Mouse (Mus musculus) Patski (cell line): ENCODE measurements around the gene Timm50. TPM values are rescaled to one million over a fixed set of nuclear protein-coding genes. Genes with fewer than 3 reads are reported as not detected.
A peak's percentile ranks its signal among the peaks of the same experiment; 100 is the strongest.

Experiments
- ATAC-seq: fragments of 100-300 bp; one replicate; pipeline ENCODE4 v1.8.0; 2021
- CTCF ChIA-PET: fragments of 350-600 bp; sonication (Branson Sonifier 250); formaldehyde crosslinking; loops from one replicate; lab custom pipeline; 2022; ENCODE audit warnings: inconsistent platforms; lab: Charles Lee
- POLR2A ChIA-PET: fragments of 350-600 bp; sonication (Branson Sonifier 250); formaldehyde crosslinking; loops from one replicate; lab custom pipeline; 2022; ENCODE audit warnings: antibody characterized with exemption, inconsistent platforms; lab: Charles Lee
- DNase-seq: peaks from one replicate; pipeline ENCODE4 v3.0.0-alpha.2; 2011; ENCODE audit warnings: low read depth, low spot score
- H3K27me3 ChIP-seq: fragments of 371-371 bp; one replicate; pipeline ENCODE4 v1.5.1; 2021
- CTCF ChIP-seq: fragments of 100-300 bp; IDR thresholded peaks from one replicate; pipeline ENCODE4 v1.5.1; 2021
- in situ Hi-C: fragments of 300-500 bp; cut with MboI; formaldehyde crosslinking; loops from 3 replicates; pipeline ENCODE4 v1.11.1; 2018; ENCODE audit warnings: low pct_unique_long_range_greater_than_20kb, mixed read lengths
- polyA plus RNA-seq: library from polyadenylated mRNA; unstranded; gene quantifications from one replicate; pipeline ENCODE4 v1.2.3, GENCODE M21; 2021

Timm50 gene
- polyA plus RNA-seq, 1 experiment from 2014 or later, result 61.7 TPM

DNA sequence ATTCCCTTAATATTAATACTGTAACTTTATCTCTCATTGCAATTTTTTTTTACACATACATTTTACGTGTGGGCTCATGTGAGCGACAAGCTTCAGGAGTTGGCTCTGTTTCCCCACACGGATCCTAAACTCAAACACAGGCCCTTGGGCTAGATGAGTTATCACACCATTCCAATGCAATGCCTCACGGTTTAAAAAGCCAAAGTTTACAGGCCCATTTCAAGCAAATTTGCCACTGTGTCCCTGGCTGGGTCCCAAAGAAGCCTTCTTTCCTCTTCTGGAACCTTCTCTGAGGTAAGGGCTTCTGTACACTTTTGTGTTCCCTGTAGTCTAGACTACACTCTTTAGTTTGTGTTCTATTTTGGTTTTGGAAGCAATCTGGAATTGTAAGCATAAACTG, 22.7 kb upstream of the Timm50 start:
- ATAC-seq (no peak), DNase-seq (no peak)
- TF ChIP-seq CTCF, result no peak
- in situ Hi-C loops, result no loop called here
- POLR2A ChIA-PET, result no interaction called here
- CTCF ChIA-PET, result interaction anchor here (1.6 to 1.7 kb wide), 2 partner anchors 8 to 10 kb away, joined by 6 to 7 read pairs; no protein-coding TSS in a partner anchor
- H3K27me3 ChIP-seq, result no peaks in the 10 kb centered on the region

DNA sequence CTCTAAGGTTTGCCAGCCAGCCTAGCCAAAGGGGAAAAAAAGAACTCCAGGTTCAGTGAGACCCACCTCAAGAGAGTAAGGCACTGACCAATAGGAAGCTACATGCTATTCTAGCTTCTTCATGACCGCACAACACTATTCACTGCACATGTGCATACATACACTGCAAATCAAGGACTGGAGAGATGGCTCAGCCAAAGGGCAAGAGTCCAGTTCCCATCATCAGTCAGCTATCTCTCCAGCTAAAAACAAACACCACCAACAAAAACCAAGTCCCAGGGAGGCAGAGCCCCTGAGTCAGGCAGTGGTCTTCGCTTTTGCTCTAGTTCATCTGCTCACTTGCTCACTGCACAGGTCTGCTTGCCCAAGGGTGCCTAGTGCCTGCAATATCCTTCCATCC, 16.4 kb upstream of the Timm50 start:
- POLR2A ChIA-PET, result no interaction called here
- ATAC-seq, result no peak
- CTCF ChIA-PET, result interaction anchor here (1.0 kb wide), 1 partner anchor 17 kb away, joined by 4 read pairs; no protein-coding TSS in a partner anchor
- in situ Hi-C loops, result no loop called here
- TF ChIP-seq CTCF, result no peak
- no peak for DNase-seq
- no peaks in the 10 kb centered on the region for H3K27me3 ChIP-seq

DNA sequence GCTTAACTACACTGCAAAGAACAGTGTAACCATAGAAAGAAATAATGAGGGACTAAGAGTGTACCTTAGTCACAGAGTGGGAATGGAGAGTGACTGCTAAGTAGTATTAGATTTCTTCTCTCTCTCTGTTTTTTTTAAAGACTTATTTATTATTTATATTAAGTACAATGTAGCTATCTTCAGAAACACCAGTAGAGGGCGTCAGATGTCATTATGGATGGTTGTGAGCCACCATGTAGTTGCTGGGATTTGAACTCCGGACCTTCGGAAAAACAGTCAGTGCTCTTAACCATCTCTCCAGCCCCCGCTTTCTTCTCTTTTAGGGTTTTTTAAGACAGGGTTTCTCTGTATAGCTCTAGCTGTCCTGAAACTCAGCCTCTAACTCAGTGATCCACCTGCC, 14.6 kb upstream of the Timm50 start:
- TF ChIP-seq CTCF, result no peak
- POLR2A ChIA-PET, result no interaction called here
- DNase-seq (no peak), ATAC-seq (no peak)
- CTCF ChIA-PET, result interaction anchor here (0.7 to 1.5 kb wide), 5 partner anchors 9 to 18 kb away, joined by 3 to 7 read pairs (median 6); no protein-coding TSS in a partner anchor
- no peaks in the 10 kb centered on the region for H3K27me3 ChIP-seq
- in situ Hi-C loops, result no loop called here

DNA sequence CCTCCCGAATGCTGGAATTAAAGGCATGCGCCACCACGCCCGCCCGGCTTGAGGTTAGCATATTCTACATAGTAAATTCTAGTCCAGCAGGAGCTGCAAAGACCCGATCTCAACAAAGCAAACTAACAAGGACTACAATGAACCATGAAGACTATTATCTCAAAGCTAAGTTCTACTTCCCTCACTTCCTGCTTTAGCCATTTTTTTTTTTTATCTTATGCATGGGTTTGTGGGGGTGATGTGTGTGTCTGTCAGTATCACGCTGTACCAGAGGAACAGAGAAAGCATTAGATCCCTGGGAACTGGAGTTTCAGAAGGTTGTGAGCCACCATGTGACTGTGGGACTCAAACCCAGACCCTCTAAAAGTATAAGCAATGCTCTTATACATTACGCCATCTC, 13.4 kb upstream of the Timm50 start:
- in situ Hi-C loops, result no loop called here
- H3K27me3 ChIP-seq, result no peaks in the 10 kb centered on the region
- no peak for TF ChIP-seq CTCF
- POLR2A ChIA-PET, result no interaction called here
- no peak for ATAC-seq
- CTCF ChIA-PET, result interaction anchor here (1.5 kb wide), 1 partner anchor 14 kb away, joined by 4 read pairs; no protein-coding TSS in a partner anchor
- no peak for DNase-seq

DNA sequence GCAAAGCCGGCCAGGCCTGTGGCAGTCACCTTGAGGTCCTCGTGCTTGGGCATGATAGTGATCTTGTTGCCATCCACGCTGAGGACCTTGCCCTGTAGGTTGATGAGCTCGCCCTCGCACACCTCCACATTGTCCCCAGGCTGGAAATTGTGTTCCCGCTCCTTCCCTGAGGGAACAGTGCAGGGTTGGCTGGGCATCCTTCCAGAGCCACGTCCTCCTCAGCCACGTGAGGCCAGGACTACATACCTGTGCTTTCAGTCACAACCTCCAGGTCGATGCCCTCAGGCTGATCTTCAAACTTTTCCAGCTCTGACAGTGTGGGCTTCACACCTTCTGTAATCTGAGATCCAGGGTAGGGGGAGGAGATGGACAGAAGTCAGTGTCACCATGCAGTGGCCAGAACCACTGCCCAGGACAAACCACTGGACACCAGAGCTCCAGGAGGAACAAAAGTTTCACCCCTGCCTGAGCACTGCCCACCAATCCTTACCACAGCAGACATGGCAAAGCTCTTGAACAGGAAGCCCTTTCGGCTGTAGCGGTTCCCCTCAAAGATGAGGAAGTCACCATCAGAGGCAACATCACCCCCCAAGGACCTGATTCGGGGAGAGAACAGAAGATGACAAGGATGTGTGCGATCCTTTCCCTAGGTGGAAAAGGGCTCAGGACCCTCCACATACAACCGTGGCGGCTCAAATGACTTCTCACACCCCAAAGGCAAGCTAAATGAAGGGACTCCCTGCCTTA, 10.3 kb upstream of the Timm50 start:
- ATAC-seq (no peak), DNase-seq (no peak)
- ChIA-PET POLR2A (interaction anchor here (1.5 kb wide), 1 partner anchor 11 kb away, joined by 3 read pairs; no protein-coding TSS in a partner anchor), CTCF (interaction anchor here (1.7 to 2.1 kb wide), 2 partner anchors 17 to 23 kb away, joined by 7 read pairs; partner anchors contain the start of gene Supt5)
- no peaks in the 10 kb centered on the region for H3K27me3 ChIP-seq
- no peak for TF ChIP-seq CTCF
- in situ Hi-C loops, result no loop called here

DNA sequence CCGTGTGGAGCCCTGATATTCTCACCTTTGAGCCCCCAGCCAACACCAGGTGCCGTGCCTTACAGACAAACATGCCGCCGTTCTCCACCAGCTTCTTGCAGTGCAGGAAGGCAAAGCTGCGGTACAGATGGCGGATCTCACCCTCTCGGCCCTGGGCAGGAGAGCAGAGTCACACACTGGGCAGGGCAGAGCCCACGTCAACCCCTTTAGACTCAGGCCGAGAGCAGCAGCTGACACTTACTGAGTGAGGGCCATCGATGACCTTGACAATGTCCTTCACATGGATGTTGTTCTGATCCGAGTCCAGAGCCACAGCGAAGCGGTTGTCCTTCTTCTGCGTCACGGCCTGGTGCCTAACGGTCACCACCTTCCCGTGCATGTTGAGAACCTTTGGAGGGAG, 6.8 kb upstream of the Timm50 start:
- ChIA-PET POLR2A (no interaction called here), CTCF (interaction anchor here (1.1 to 1.4 kb wide), 2 partner anchors 15 to 26 kb away, joined by 3 read pairs; no protein-coding TSS in a partner anchor)
- in situ Hi-C loops, result no loop called here
- H3K27me3 ChIP-seq, result no peaks in the 10 kb centered on the region
- DNase-seq (no peak), ATAC-seq (no peak)
- no peak for TF ChIP-seq CTCF

DNA sequence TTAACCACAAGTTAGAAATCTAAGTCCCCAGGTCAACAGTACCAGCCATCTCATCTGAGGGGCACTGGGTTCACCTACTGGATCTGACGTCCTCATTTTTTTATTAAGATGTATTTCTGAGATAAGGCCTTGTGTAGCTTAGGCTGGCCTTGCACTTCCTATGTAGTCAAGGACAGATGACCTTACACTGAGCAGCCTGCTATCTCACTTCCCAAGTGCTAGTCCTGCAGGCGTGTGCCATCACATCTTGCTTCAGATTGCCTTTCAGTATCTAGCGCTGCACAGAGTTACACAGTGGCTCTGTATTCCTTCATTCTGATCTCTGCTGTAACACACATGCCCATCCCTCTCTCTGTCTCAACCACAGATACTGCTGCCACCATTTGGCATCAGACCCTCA, 6.2 kb upstream of the Timm50 start:
- ATAC-seq (no peak), DNase-seq (no peak)
- H3K27me3 ChIP-seq, result no peaks in the 10 kb centered on the region
- in situ Hi-C loops, result no loop called here
- ChIA-PET POLR2A (no interaction called here), CTCF (interaction anchor here (1.4 kb wide), 1 partner anchor 27 kb away, joined by 3 read pairs; no protein-coding TSS in a partner anchor)
- no peak for TF ChIP-seq CTCF

DNA sequence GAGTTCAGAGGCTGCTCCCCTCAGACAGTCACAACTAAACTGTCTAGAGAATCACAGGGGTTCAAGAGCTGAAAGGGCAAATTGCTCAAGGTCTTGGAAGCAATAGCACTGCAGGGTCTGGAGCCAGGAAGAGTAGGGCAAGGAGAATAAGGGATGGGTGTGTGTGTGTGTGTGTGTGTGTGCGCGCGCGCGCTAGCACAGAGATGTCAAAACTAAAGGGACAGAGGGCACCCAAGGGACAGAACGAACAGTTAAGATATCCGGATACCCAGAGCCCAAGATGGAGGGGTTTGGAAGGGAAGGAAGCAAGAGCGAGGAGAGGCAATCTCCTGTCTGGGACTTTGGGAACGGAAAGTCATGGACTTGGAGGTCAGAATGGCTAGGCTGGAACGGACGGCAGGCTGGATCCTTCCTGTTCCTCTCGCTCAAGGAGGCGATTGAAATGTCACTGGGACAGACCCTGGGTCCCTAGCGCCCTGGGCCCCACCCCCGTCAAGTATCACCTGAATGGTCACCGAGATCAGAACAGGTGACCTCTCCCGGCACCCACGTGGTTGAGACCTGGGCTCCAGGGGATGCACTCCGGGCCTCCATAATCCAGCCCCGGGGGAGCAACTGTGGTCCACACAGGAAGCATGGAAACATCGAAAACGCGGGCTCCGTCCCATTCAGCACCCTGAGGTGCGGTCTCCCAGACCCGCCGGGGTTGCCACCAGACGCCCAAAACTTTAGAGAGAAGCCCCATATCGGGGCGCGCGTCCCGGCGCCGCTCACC, 534 bp downstream of the Timm50 start:
- ChIA-PET POLR2A (no interaction called here), CTCF (interaction anchor here (1.4 kb wide), 1 partner anchor 9 kb away, joined by 5 read pairs; the partner anchor contains the start of gene Dll3)
- DNase-seq, result no peak
- no peak for TF ChIP-seq CTCF
- peak; percentile 27 for ATAC-seq
- H3K27me3 ChIP-seq, result no peaks in the 10 kb centered on the region
- in situ Hi-C loops, result no loop called here

DNA sequence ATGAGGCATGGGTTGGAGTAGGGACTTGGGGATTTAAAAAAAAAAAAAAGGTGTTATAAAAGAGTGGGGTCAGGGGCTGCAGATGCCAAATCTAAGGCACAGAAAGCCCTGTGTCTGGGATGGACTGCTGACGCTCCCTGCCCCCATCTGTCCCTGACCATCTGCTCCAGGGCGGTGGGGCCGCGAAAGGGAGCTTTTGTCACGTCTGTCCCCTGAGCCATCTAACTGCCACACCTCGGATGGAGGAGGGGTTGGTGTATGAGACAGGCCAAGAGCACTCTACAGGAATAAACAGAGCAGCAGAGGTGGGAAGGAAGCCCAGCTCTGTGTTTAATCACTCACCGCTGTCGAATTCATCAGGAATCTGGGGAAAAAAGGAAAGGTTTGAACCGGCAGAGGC, 2.1 kb downstream of the Timm50 start:
- DNase-seq (no peak), ATAC-seq (no peak)
- ChIA-PET CTCF (interaction anchor here (1.4 kb wide), 1 partner anchor 8 kb away, joined by 5 read pairs; the partner anchor contains the start of gene Dll3), POLR2A (no interaction called here)
- no peak for TF ChIP-seq CTCF
- no peaks in the 10 kb centered on the region for H3K27me3 ChIP-seq
- in situ Hi-C loops, result no loop called here

DNA sequence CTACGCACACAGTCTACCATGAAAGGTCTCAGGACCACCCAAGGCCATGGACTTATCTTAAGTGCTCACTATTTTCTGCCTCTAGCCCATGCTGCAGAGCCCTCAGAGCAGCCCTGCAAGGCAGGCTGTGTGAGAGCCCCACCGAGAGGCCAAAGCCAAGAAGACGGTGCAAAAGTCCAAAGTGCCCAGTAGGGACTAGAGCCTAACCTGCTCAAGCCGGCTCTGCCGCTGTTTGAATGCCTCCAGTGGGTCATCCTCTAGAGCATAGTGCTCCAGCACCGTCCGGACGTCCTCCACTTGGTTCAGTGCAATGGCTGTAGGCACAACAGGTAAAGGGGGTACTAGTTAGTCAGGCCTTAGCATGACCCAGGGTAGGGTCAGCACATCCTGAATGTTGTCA, 5.7 kb downstream of the Timm50 start:
- no peak for TF ChIP-seq CTCF
- DNase-seq (no peak), ATAC-seq (no peak)
- CTCF ChIA-PET, result no interaction called here
- H3K27me3 ChIP-seq, result no peaks in the 10 kb centered on the region
- POLR2A ChIA-PET, result no interaction called here
- in situ Hi-C loops, result no loop called here
